Mouse (Mus musculus) right cerebral cortex, postnatal 36 days (tissue): ENCODE measurements at regions not wholly inside any gene's neighbourhood (a gene's known extent, or its start where the extent isn't known, plus 50 kb on each side); places are given as distances from the start of the nearest gene placed in this dataset.
"Not testable (repeated sequence)": the region's sequence is repeated elsewhere in the genome, so short reads cannot be mapped to it uniquely, and the experiment has no call there.

Experiments
- DNase-seq, 2 experiments: peaks; one replicate each; pipeline ENCODE4 v3.0.0; 2022; ENCODE audit warnings: low spot score in 2 of 2, mixed read lengths in 1 of 2

GRCm38 (mm10) chr10:30470831-30471230 is 129.7 kb downstream of the Trmt11 start:
- no peak for DNase-seq

GRCm38 (mm10) chr10:30450616-30451015 is 149.9 kb downstream of the Trmt11 start:
- DNase-seq: no peak

- DNase-seq: no peak
These were observed 153.5 kb downstream of the Trmt11 start for GRCm38 (mm10) chr10:30447057-30447456.

- DNase-seq: no peak
These were observed 154.0 kb downstream of the Trmt11 start for GRCm38 (mm10) chr10:30446572-30446971.

DNA sequence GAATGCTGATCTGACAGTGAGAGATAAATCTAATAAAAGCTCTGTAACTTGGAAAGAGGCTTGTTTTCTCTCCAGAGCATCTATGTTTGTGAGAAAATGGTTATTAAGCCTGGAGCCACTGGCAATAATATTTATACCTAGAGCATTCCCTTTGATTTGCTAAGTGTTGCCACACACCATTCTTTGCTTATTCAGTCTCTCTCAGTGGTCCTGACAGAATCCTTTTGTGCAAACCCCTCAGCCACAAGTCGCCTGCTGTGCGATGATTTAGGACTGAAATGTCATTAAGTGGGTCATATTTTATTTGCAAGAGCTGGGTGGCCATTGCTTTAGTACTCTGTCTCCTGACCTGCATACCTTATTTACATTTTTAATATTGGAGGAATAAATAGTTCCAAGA is 160.7 kb downstream of the Trmt11 start:
- DNase-seq: no peak

DNA sequence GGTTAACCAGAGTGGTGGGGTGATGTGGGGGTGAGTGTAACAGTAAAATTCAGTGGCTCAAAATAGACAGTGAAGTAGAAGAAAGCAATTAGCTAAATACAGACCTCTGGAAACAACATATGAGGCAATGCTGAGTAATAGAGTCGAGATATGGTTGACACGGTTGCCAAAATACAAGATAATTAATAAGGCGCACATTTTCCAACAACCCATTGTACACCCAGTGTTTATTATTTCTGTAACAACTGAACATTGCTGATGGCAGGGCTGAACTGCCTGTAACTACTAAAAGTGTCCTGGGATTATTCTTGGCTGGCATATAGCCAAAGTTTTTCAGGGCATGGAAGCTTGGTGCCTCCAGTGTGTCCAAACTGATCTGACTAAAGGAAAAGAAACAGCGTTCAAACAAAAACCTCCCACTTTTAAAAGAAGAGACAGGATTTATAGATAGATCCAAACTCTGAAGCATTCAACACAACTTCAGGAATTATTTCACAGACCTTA is 174.1 kb downstream of the Trmt11 start:
- DNase-seq: no peak

- DNase-seq: no peak
These were observed 181.0 kb downstream of the Trmt11 start for GRCm38 (mm10) chr10:30419391-30420043.

GRCm38 (mm10) chr10:30416314-30416713 is 184.2 kb downstream of the Trmt11 start:
- no peak for DNase-seq

DNA sequence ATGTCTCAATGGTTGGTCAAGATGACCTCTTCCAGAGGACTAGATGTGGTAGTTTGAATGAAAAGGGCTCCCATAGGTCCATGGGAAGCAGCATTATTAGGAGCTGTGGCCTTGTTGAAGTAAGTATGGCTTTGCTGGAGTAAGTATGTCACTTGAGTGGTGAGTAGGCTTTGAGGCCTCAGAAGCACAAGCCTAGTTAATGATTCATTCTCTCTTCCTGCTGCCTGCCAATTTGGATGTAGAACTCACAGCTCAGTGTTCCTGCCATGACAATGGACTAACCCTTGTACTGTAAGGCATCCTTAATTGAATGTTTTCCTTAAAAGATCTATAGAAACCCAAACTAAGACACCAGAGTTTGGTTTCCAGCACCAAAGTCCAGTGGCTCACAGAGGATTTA is 188.8 kb downstream of the Trmt11 start:
- no peak for DNase-seq

DNA sequence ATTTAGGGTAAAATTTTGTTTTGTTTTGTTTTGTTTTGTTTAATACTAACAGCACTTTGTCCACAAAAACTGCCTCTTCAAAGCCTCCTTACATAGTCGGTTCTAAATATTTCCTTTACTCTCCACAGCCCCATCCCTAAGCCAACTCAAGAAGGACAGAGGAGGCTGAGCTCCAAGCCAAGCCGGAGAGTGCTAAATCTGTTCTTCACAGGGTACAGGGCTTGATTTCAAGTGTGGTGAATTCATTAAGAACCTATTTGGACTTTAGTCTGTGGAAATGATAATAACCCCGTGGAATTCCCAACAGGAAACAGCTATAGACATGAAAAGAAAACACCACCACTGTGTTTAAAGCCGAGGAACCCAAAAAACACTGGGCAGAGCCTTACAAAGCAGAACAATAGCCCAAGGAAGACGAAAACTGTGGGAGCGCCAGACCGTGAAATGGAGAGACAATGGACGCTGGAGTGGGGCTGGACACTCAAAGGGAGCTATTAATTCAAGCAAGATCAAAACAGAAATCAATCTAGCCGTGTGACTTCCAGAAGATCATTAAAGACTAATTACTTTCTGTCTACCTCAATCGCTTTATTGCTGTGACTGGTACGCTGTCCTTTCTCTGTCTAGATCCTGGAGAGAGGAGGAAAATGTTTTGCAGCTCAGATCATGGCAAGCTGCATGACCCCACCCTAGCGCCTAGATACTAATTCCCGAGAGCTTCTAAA is 194.7 kb downstream of the Trmt11 start:
- no peak for DNase-seq

DNA sequence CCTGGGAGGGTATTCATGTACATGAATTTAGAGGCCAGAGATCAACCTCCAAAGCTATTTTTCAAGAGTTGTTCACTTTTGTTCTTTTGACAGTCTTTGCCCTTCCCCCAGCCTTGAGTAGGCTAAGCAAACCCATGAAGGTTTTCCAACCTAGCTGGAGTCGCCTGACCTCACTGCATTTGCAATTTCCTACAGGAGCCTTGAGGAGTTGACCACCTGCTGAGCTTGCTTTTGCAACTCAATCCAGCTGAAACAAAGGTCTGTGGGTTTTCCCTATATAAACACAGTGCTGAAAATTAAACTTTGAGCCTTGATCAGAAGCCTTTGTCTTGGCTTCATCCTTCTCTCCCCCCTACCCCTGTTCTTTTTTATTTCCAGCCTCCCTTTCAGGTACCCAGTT is 170.2 kb upstream of the Cenpw start:
- DNase-seq: no peak

DNA sequence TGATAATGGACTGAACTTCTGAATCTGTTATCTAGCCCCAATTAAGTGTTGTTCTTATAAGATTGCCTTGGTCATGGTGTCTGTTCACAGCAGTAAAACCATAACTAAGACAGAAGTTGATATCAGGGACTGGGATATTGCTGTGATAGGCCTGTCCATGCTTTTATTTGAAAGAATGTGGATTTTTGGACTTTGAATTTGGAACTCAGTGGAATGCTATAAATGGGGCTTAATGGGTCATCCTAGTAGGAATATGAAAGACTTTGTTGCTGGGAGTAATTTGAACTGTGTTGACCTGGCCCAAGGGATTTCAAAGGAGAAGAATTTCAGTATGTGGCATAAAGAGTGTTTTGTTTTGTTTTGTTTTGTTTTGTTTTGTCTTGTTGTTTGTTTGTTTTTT is 160.5 kb upstream of the Cenpw start:
- DNase-seq: not testable (repeated sequence)

GRCm38 (mm10) chr10:30359051-30359450 is 158.7 kb upstream of the Cenpw start:
- no peak for DNase-seq

- peak; percentile 37 to 38 for DNase-seq
These were observed 142.7 kb upstream of the Cenpw start for GRCm38 (mm10) chr10:30342965-30343478.

DNA sequence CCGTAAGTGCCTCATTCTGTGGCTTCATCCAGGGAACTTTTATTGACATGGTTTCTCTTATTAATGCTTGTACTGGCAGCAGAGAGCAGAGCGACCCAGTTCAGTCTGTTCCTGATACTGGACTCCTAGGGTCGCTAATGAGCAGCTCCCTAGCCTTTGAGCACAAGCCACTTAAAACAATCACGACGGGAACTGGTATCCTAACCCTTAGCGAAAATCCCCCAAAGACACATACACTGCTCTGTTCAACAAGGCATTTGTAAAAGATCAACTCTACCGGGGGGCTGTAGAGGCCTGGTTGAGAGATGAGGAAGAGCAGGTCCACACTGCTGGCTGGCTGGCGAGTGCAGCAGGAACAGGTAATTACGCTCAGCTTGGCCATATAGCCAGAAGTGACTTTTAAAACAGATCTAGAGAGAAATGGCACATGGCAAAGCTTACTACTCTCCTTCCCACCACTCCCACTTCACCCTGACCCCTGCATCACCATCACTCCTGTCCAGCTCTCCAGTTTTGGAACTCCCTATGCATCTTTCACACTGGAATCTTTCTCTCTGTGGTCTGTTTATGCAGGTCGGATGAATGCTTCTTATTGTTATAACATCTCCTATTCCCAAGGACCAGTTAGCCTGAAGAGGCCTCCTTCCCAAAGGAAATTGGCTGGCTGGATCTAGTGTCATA is 128.1 kb upstream of the Cenpw start:
- DNase-seq: no peak

DNA sequence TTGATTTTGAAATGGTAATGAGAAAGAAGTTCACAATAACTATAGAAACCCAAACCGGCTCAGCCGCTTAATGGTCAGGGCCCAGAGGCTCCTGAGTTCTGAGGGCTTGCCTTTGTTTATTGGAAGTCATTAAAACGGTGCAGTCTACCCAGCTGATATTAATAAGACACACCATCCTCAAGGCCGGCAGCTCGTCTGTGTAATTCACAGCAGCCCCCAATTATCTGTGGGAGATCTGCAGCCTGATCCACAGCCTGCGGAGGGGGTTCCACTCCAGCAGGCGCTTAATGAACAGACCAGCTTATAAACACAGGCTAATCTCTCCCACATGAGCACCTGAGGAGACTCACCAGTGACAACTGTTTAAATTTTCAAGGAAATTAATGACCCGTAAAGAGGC is 127.5 kb upstream of the Cenpw start:
- no peak for DNase-seq

- DNase-seq: no peak
These were observed 126.5 kb upstream of the Cenpw start for GRCm38 (mm10) chr10:30326861-30327260.

GRCm38 (mm10) chr10:30295871-30296270 is 95.5 kb upstream of the Cenpw start:
- not testable (repeated sequence) for DNase-seq

DNA sequence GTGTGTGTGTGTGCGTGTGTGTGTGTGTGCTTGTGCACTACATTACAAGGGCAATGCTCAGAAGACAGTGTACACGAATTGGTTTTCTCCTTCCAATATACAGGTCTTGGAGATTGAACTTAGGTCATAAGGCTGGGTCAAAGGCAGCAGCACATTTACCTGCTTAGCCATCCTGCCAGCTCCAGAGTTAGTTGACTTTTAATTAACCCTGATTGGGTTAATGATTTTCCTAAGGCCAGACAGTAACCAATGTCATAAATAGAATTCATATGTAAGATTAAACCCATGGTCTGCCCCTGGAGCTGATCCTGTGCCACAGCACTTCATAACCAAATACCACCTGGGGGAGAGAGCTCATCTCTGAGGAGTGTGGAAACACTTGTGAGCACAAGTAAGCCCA is 81.3 kb upstream of the Cenpw start:
- no peak for DNase-seq

GRCm38 (mm10) chr10:30280451-30280850 is 80.1 kb upstream of the Cenpw start:
- no peak for DNase-seq

DNA sequence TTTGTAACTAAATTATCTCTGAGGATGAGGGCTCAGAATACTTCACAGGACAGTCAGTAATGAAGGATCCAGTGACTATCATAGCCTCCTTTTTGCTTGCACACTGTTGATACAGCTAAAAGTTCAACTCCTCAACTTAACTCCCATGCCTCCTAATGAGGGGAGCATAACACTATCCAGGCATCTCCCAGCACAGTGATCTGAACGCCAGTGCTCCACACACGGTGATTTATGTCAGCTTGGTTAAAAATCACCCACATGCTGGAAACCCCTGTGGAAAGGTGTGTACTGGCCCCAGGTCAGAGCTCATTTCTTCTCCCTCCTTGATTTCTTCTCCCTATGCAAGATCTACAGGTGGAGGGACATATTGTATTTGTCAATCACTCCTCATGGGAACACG is 79.6 kb upstream of the Cenpw start:
- DNase-seq: no peak

DNA sequence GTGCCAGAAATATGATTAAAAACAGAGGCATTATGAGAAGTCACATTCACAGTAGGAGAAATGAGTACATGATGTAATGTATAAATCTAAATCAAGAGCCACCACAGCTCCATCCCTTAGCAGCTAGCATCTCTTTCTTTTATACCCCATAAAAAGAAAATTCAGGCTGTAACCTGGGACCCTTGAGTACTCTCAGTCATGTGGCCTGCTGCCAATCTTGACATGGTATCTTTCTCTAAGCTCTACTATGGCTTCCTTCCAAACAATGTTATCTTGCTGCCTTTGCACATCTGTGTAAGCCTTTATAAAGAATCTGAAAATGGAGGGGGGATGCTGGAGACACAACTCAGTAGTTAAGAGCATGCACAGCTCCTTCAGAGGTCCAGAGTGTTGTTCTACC is 78.6 kb upstream of the Cenpw start:
- DNase-seq: no peak

DNA sequence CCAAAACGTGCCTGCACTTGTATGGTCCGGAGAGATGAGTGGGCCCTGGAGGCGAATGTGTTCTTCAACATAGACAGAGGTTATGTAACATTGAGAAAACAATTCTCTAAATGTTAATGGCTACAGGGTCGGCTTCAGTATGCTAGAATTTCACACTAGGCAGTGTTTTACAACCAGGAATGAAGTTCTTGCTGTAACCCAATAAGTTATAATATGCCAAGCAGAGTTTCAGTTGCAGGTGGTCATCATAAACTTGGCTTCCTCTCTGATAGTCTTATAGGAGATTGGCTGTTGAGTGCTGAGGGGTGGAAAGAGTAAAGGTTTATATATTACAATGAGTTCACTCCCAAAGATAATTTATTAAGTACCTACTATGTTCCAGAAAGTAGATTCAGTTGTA is 64.8 kb upstream of the Cenpw start:
- no peak for DNase-seq
